Mouse (Mus musculus) cerebellum, adult (tissue): ENCODE measurements around the gene Stxbp5.
A peak's percentile ranks its signal among the peaks of the same experiment; 100 is the strongest.
"Not testable (repeated sequence)": the region's sequence is repeated elsewhere in the genome, so short reads cannot be mapped to it uniquely, and the experiment has no call there.

Experiments
- ATAC-seq: cut with Nextera tagmentation; 2 replicates; pipeline ENCODE4 v1.9.2; 2017; ENCODE audit warnings: mild to moderate bottlenecking, moderate library complexity, mixed read lengths; ENCODE audit not compliant: insufficient number of reproducible peaks, low FRiP score, low TSS enrichment

Gene Stxbp5

GRCm38 (mm10) chr10:9901071-9901696 lies at the start of gene Stxbp5:
TSS of gene Stxbp5 (minus strand) at chr10:9901079.
- ATAC-seq, result peak; percentile 71

GRCm38 (mm10) chr10:9912395-9912794 lies 11.5 kb upstream of the Stxbp5 start:
- ATAC-seq, result no peak

- no peak for ATAC-seq
Measured at GRCm38 (mm10) chr10:9907919-9908502, 7.1 kb upstream of the Stxbp5 start.

- no peak for ATAC-seq
Measured at GRCm38 (mm10) chr10:9907519-9907918, 6.6 kb upstream of the Stxbp5 start.

GRCm38 (mm10) chr10:9906185-9906584 lies 5.3 kb upstream of the Stxbp5 start:
- ATAC-seq, result no peak

GRCm38 (mm10) chr10:9901697-9902239 lies 889 bp upstream of the Stxbp5 start:
- ATAC-seq, result peak; percentile 92

- peak; percentile 45 for ATAC-seq
Measured at GRCm38 (mm10) chr10:9900315-9901070, 386 bp downstream of the Stxbp5 start.

GRCm38 (mm10) chr10:9899816-9900215 lies 1.1 kb downstream of the Stxbp5 start:
- no peak for ATAC-seq

- no peak for ATAC-seq
Measured at GRCm38 (mm10) chr10:9899086-9899485, 1.8 kb downstream of the Stxbp5 start.

- no peak for ATAC-seq
Measured at GRCm38 (mm10) chr10:9897852-9898251, 3.0 kb downstream of the Stxbp5 start.

- ATAC-seq, result no peak
Measured at GRCm38 (mm10) chr10:9893562-9893961, 7.3 kb downstream of the Stxbp5 start.

GRCm38 (mm10) chr10:9889651-9890050 lies 11.2 kb downstream of the Stxbp5 start:
- no peak for ATAC-seq

- ATAC-seq, result peak; percentile 71; the same call in 1 of the 2 replicates
Measured at GRCm38 (mm10) chr10:9888655-9889054, 12.2 kb downstream of the Stxbp5 start.

GRCm38 (mm10) chr10:9881781-9882320 lies 19.0 kb downstream of the Stxbp5 start:
- ATAC-seq, result not testable (repeated sequence)

GRCm38 (mm10) chr10:9880070-9880728 lies 20.7 kb downstream of the Stxbp5 start:
- ATAC-seq, result no peak

GRCm38 (mm10) chr10:9878821-9879489 lies 21.9 kb downstream of the Stxbp5 start:
- peak; percentile 76 for ATAC-seq

- ATAC-seq, result no peak
Measured at GRCm38 (mm10) chr10:9875905-9876304, 25.0 kb downstream of the Stxbp5 start.

- peak; percentile 84 for ATAC-seq
Measured at GRCm38 (mm10) chr10:9872143-9872542, 28.7 kb downstream of the Stxbp5 start.

GRCm38 (mm10) chr10:9866793-9867579 lies 33.9 kb downstream of the Stxbp5 start:
- ATAC-seq, result no peak
